ENCODE assay signal across 7 mouse cellular contexts in genomic region chr13:109548263-109548662, GRCm38 (mm10).
A peak's percentile ranks its signal among the peaks of the same experiment; 100 is the strongest.
DNase-seq lines count a peak whose midpoint lies in the region.

No protein-coding gene starts in this region.

- peak; percentile 50 for DNase-seq in kidney, adult 9 months
- DNase-seq in kidney, adult 11 months = no peak
- peak; percentile 23 for DNase-seq in thymus, postnatal 14 days
- DNase-seq in thymus, postnatal 10 days (ENCODE audit: low spot score in 2 of 2) = no peak
- peak; percentile 36 for DNase-seq in brain, adult 2 months (ENCODE audit: low read depth, low spot score)
- no peak for DNase-seq in cerebellum, postnatal 4 days (ENCODE audit: low spot score in 2 of 2)
- DNase-seq in ovary, postnatal 36 days (ENCODE audit: low spot score) = no peak

Comparison
In these comparisons a context has a peak if more than half of its experiments do, and no peak if none do; other contexts are left out.
1. DNase-seq: peak in kidney, adult 9 months (single experiment), thymus, postnatal 14 days (single experiment) and brain, adult 2 months (single experiment); none in kidney, adult 11 months (single experiment), thymus, postnatal 10 days (0 of 2), cerebellum, postnatal 4 days (0 of 2) and ovary, postnatal 36 days (single experiment).